Mouse (Mus musculus) neural tube, embryonic 15.5 days (tissue): Measurements from ENCODE around the gene Arhgef10l. TPM values are rescaled to one million over a fixed set of nuclear protein-coding genes. Genes with fewer than 3 reads are reported as not detected.

ENCODE experiments used
- ATAC-seq: fragments of 200-750 bp; cut with Nextera tagmentation; 2 replicates; pipeline ENCODE4 v1.8.0; 2017; ENCODE audit warnings: mild to moderate bottlenecking, moderate TSS enrichment, moderate library complexity; ENCODE audit not compliant: low FRiP score
- H3K27ac ChIP-seq: fragments of 300-500 bp; sonication (generic); replicated peaks from 2 replicates; pipeline ENCODE4 v1.5.1; 2015; ENCODE audit warnings: mild to moderate bottlenecking, inconsistent platforms
- H3K27me3 ChIP-seq: fragments of 300-500 bp; sonication (generic); replicated peaks from 2 replicates; pipeline ENCODE4 v1.6.1; 2015; ENCODE audit warnings: inconsistent platforms
- H3K36me3 ChIP-seq: fragments of 300-500 bp; sonication (generic); 2 replicates; pipeline ENCODE4 v1.6.1; 2015; ENCODE audit warnings: inconsistent platforms
- H3K4me1 ChIP-seq: fragments of 300-500 bp; sonication (generic); 2 replicates; pipeline ENCODE4 v1.6.1; 2015; ENCODE audit warnings: inconsistent platforms
- H3K4me2 ChIP-seq: fragments of 300-500 bp; sonication (generic); 2 replicates; pipeline ENCODE4 v1.6.1; 2015; ENCODE audit warnings: inconsistent platforms, mild to moderate bottlenecking, moderate library complexity
- H3K4me3 ChIP-seq: fragments of 300-500 bp; sonication (generic); replicated peaks from 2 replicates; pipeline ENCODE4 v1.5.1; 2015; ENCODE audit warnings: mild to moderate bottlenecking, inconsistent platforms
- H3K9ac ChIP-seq: fragments of 300-500 bp; sonication (generic); replicated peaks from 2 replicates; pipeline ENCODE4 v1.6.1; 2015; ENCODE audit warnings: mild to moderate bottlenecking, inconsistent platforms
- H3K9me3 ChIP-seq: fragments of 300-500 bp; sonication (generic); replicated peaks from 2 replicates; pipeline ENCODE4 v1.6.1; 2016; ENCODE audit warnings: inconsistent platforms
- WGBS: fragments of 180-500 bp; shearing (Covaris S2); methylation state at CpG from one replicate; pipeline ENCODE4 v1.1.7; 2015; ENCODE audit warnings: mixed read lengths; 5-methylcytosine and 5-hydroxymethylcytosine counted together
- polyA plus RNA-seq: library from polyadenylated mRNA; unstranded; fragments of >200 nt; fragmentation: Nextera tagmentation; extraction: Ambion mirVana; gene quantifications from 2 replicates; pipeline ENCODE4 v1.2.1, GENCODE M21; 2015

Arhgef10l gene
- 23.6 and 26.4 TPM in 2 replicates for polyA plus RNA-seq

GRCm38 (mm10) chr4:140665760-140666159, at the start of gene Arhgef10l:
TSS of gene Arhgef10l (minus strand) at chr4:140666012.
- H3K27me3 ChIP-seq = no peaks in the 10 kb centered on the region
- H3K4me3 ChIP-seq = no peak within 1 kb of the TSS
- no peak within 1 kb of the TSS for H3K27ac ChIP-seq
- WGBS = 72% methylated on average over 11 of the region's 11 CpGs
- peaks cover 6% of the 10 kb centered on the region; the same call in 1 of the 2 replicates for H3K4me1 ChIP-seq
- no peaks in the 10 kb centered on the region for H3K36me3 ChIP-seq
- no peak for ATAC-seq
- no peaks in the 10 kb centered on the region for H3K9me3 ChIP-seq
- no peak within 1 kb of the TSS for H3K9ac ChIP-seq
- H3K4me2 ChIP-seq = no peak within 1 kb of the TSS

GRCm38 (mm10) chr4:140714586-140714985, 48.8 kb upstream of the Arhgef10l start:
- H3K27me3 ChIP-seq = no peaks in the 10 kb centered on the region
- ATAC-seq = peak; percentile 22; the same call in 1 of the 2 replicates
- 85% methylated on average over 5 of the region's 5 CpGs for WGBS
- no peak overlapping the region for H3K4me3 ChIP-seq
- no peaks in the 10 kb centered on the region for H3K9me3 ChIP-seq
- H3K4me1 ChIP-seq = peaks cover 15% of the 10 kb centered on the region
- no peak overlapping the region for H3K4me2 ChIP-seq
- peaks cover 85% of the 10 kb centered on the region for H3K36me3 ChIP-seq
- H3K9ac ChIP-seq = no peak overlapping the region
- peak overlapping the region; percentile 52 for H3K27ac ChIP-seq

- Histone ChIP-seq H3K36me3 (peaks cover 85% of the 10 kb centered on the region), H3K4me3 (no peak overlapping the region), H3K4me2 (no peak overlapping the region), H3K9me3 (no peaks in the 10 kb centered on the region), H3K27me3 (no peaks in the 10 kb centered on the region), H3K27ac (peak overlapping the region; percentile 69), H3K9ac (no peak overlapping the region), H3K4me1 (peaks cover 16% of the 10 kb centered on the region)
- WGBS = 29% methylated on average over 29 of the region's 29 CpGs
- peak; percentile 88 for ATAC-seq
Observed at GRCm38 (mm10) chr4:140713480-140714365, 47.9 kb upstream of the Arhgef10l start.

GRCm38 (mm10) chr4:140711360-140711759, 45.5 kb upstream of the Arhgef10l start:
- Histone ChIP-seq H3K4me3 (no peak overlapping the region), H3K9me3 (no peaks in the 10 kb centered on the region), H3K4me1 (peaks cover 35% of the 10 kb centered on the region), H3K27ac (no peak overlapping the region), H3K9ac (no peak overlapping the region), H3K4me2 (no peak overlapping the region), H3K27me3 (no peaks in the 10 kb centered on the region), H3K36me3 (peaks cover 80% of the 10 kb centered on the region)
- 83% methylated on average over 5 of the region's 5 CpGs for WGBS
- no peak for ATAC-seq

- no peak for ATAC-seq
- Histone ChIP-seq H3K4me2 (no peak overlapping the region), H3K4me3 (no peak overlapping the region), H3K27me3 (no peaks in the 10 kb centered on the region), H3K36me3 (peaks cover 75% of the 10 kb centered on the region), H3K9ac (no peak overlapping the region), H3K9me3 (no peaks in the 10 kb centered on the region), H3K4me1 (peaks cover 41% of the 10 kb centered on the region), H3K27ac (no peak overlapping the region)
- 77% methylated on average over 10 of the region's 10 CpGs for WGBS
Observed at GRCm38 (mm10) chr4:140710781-140711180, 45.0 kb upstream of the Arhgef10l start.

- no peak overlapping the region for H3K27ac ChIP-seq
- no peaks in the 10 kb centered on the region for H3K9me3 ChIP-seq
- H3K4me3 ChIP-seq = no peak overlapping the region
- no peak overlapping the region for H3K4me2 ChIP-seq
- ATAC-seq = no peak
- peaks cover 50% of the 10 kb centered on the region for H3K4me1 ChIP-seq
- no peaks in the 10 kb centered on the region for H3K27me3 ChIP-seq
- 84% methylated on average over 10 of the region's 10 CpGs for WGBS
- no peak overlapping the region for H3K9ac ChIP-seq
- H3K36me3 ChIP-seq = peaks cover 66% of the 10 kb centered on the region
Observed at GRCm38 (mm10) chr4:140709617-140710016, 43.8 kb upstream of the Arhgef10l start.

- Histone ChIP-seq H3K36me3 (peaks cover 61% of the 10 kb centered on the region), H3K27ac (no peak overlapping the region), H3K9ac (no peak overlapping the region), H3K27me3 (no peaks in the 10 kb centered on the region), H3K9me3 (no peaks in the 10 kb centered on the region), H3K4me1 (peaks cover 50% of the 10 kb centered on the region), H3K4me3 (no peak overlapping the region), H3K4me2 (no peak overlapping the region)
- WGBS = 71% methylated on average over 7 of the region's 7 CpGs
- ATAC-seq = no peak
Observed at GRCm38 (mm10) chr4:140709111-140709510, 43.3 kb upstream of the Arhgef10l start.

GRCm38 (mm10) chr4:140708297-140708927, 42.6 kb upstream of the Arhgef10l start:
- Histone ChIP-seq H3K9ac (no peak overlapping the region), H3K9me3 (no peaks in the 10 kb centered on the region), H3K36me3 (peaks cover 58% of the 10 kb centered on the region), H3K4me3 (no peak overlapping the region), H3K27ac (no peak overlapping the region; the same call in 1 of the 2 replicates), H3K4me2 (no peak overlapping the region), H3K4me1 (peaks cover 51% of the 10 kb centered on the region), H3K27me3 (no peaks in the 10 kb centered on the region)
- 80% methylated on average over 18 of the region's 18 CpGs for WGBS
- ATAC-seq = no peak

GRCm38 (mm10) chr4:140707615-140708014, 41.8 kb upstream of the Arhgef10l start:
- H3K9me3 ChIP-seq = no peaks in the 10 kb centered on the region
- H3K9ac ChIP-seq = no peak overlapping the region
- ATAC-seq = no peak
- H3K4me1 ChIP-seq = peaks cover 55% of the 10 kb centered on the region
- 82% methylated on average over 4 of the region's 4 CpGs for WGBS
- H3K36me3 ChIP-seq = peaks cover 55% of the 10 kb centered on the region
- H3K27ac ChIP-seq = 0 out of 2 replicates have a peak overlapping the region, but pooled peaks have one; percentile 0
- no peak overlapping the region for H3K4me3 ChIP-seq
- H3K4me2 ChIP-seq = no peak overlapping the region
- H3K27me3 ChIP-seq = no peaks in the 10 kb centered on the region

GRCm38 (mm10) chr4:140704166-140704565, 38.4 kb upstream of the Arhgef10l start:
- Histone ChIP-seq H3K9me3 (no peaks in the 10 kb centered on the region), H3K9ac (no peak overlapping the region), H3K4me2 (peak overlapping the region; percentile 92), H3K4me3 (peak overlapping the region; percentile 86), H3K4me1 (peaks cover 75% of the 10 kb centered on the region), H3K27me3 (peaks cover 4% of the 10 kb centered on the region; the same call in 1 of the 2 replicates), H3K36me3 (peaks cover 22% of the 10 kb centered on the region), H3K27ac (peak overlapping the region; percentile 93)
- WGBS = 32% methylated on average over 4 of the region's 4 CpGs
- ATAC-seq = no peak

- Histone ChIP-seq H3K9ac (peak overlapping the region; percentile 90), H3K4me3 (peak overlapping the region; percentile 86), H3K9me3 (no peaks in the 10 kb centered on the region), H3K4me2 (peak overlapping the region; percentile 92), H3K27me3 (peaks cover 9% of the 10 kb centered on the region), H3K4me1 (peaks cover 74% of the 10 kb centered on the region), H3K36me3 (peaks cover 16% of the 10 kb centered on the region; the same call in 1 of the 2 replicates), H3K27ac (peak overlapping the region; percentile 93)
- 6% methylated on average over 8 of the region's 8 CpGs for WGBS
- no peak for ATAC-seq
Observed at GRCm38 (mm10) chr4:140703636-140704035, 37.8 kb upstream of the Arhgef10l start.
